Mouse (Mus musculus) adrenal gland (tissue): Measurements from ENCODE around the gene Cenpm.

Source experiments
- intact Hi-C: fragments of 180-260 bp; cut with DNase I; formaldehyde crosslinking; loops from one replicate; pipeline ENCODE4 v1.15.1; 2025

Gene Cenpm

GRCm38 (mm10) chr15:82216142-82216827 is 28.3 kb downstream of the Cenpm start:
- intact Hi-C loops: no loop called here

- intact Hi-C loops: no loop called here
Observed at GRCm38 (mm10) chr15:82215332-82216046, 29.1 kb downstream of the Cenpm start.

- intact Hi-C loops: no loop called here
Observed at GRCm38 (mm10) chr15:82213222-82213621, 31.3 kb downstream of the Cenpm start.

GRCm38 (mm10) chr15:82212752-82213063 is 31.8 kb downstream of the Cenpm start, which contains the start of gene Shisa8:
Gene Shisa8 (minus strand): TSS chr15:82212815.
- intact Hi-C loops: no loop called here

- intact Hi-C loops: no loop called here
Observed at GRCm38 (mm10) chr15:82211911-82212751, 32.4 kb downstream of the Cenpm start.

- intact Hi-C loops: no loop called here
Observed at GRCm38 (mm10) chr15:82211281-82211680, 33.3 kb downstream of the Cenpm start.

- intact Hi-C loops: no loop called here
Observed at GRCm38 (mm10) chr15:82210801-82211200, 33.7 kb downstream of the Cenpm start.

GRCm38 (mm10) chr15:82209295-82210050 is 35.1 kb downstream of the Cenpm start:
- intact Hi-C loops: no loop called here

GRCm38 (mm10) chr15:82208307-82208706 is 36.2 kb downstream of the Cenpm start:
- intact Hi-C loops: no loop called here

- intact Hi-C loops: no loop called here
Observed at GRCm38 (mm10) chr15:82207504-82208219, 36.9 kb downstream of the Cenpm start.

GRCm38 (mm10) chr15:82207105-82207459 is 37.5 kb downstream of the Cenpm start:
- intact Hi-C loops: no loop called here

GRCm38 (mm10) chr15:82206365-82207104 is 38.0 kb downstream of the Cenpm start:
- intact Hi-C loops: no loop called here

- intact Hi-C loops: no loop called here
Observed at GRCm38 (mm10) chr15:82204680-82205371, 39.7 kb downstream of the Cenpm start.

GRCm38 (mm10) chr15:82203611-82204351 is 40.8 kb downstream of the Cenpm start:
- intact Hi-C loops: no loop called here

GRCm38 (mm10) chr15:82203090-82203489 is 41.5 kb downstream of the Cenpm start:
- intact Hi-C loops: no loop called here

GRCm38 (mm10) chr15:82202086-82202485 is 42.5 kb downstream of the Cenpm start:
- intact Hi-C loops: no loop called here

- intact Hi-C loops: no loop called here
Observed at GRCm38 (mm10) chr15:82199546-82199945, 45.0 kb downstream of the Cenpm start.

GRCm38 (mm10) chr15:82198342-82198741 is 46.2 kb downstream of the Cenpm start:
- intact Hi-C loops: no loop called here

- intact Hi-C loops: no loop called here
Observed at GRCm38 (mm10) chr15:82197937-82198336, 46.6 kb downstream of the Cenpm start.
